8 mouse cellular contexts compared by ENCODE assay signal in the genomic region with DNA sequence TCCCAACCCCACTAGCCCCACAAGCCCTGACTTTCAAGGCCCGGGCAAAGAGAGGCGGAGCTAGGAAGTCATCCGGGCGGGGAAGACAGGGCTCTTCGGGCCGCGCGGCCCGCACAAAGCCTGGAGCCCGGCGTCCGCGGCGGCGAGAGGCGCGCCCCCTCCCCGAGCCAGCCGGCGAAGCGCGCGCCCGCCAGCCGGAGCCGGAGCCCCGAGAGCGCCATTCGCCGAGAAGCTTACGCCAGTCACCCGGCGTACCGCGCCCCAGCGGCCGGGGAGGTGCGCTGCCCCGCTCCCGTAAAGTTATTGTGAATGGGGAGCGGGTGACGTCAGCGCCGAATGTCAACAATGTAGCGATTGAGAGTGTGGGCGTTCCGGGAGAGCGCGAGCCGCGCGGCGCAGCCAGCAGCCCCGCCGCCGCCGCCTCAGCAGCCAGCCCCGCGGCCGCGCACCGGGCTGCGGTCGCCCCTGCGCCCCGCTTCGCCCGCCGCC. TPM values are rescaled to one million over a fixed set of nuclear protein-coding genes. Genes with fewer than 3 reads are reported as not detected.
DNase-seq lines count a peak whose midpoint lies in the region; ATAC-seq lines count a peak whose summit lies in the region.

A gene (plus strand): TSS at position 439 of the 489 bp plus-strand sequence.

- peaks cover 37% of the 10 kb centered on the region for H3K4me1 ChIP-seq in hindbrain, embryonic 14.5 days (replicated peaks; ENCODE audit: control insufficient read depth, insufficient read depth, low read length)

- peak within 1 kb of the TSS; percentile 77 for H3K4me3 ChIP-seq in hindbrain, embryonic 14.5 days (replicated peaks; ENCODE audit: low read length)

- no peaks in the 10 kb centered on the region for H3K9me3 ChIP-seq in hindbrain, embryonic 14.5 days (ENCODE audit: control insufficient read depth, low read length)

- peak within 1 kb of the TSS; percentile 89 for H3K9ac ChIP-seq in hindbrain, embryonic 14.5 days

- ATAC-seq in hindbrain, embryonic 14.5 days (ENCODE audit: low FRiP score): peak; percentile 89

- DNase-seq in Muller cell, postnatal 12 days (ENCODE audit: inconsistent ontology term): peak; percentile 96
- DNase-seq in cerebellum, adult 9-10 months: peak; percentile 92
- peak; percentile 80 to 87 for DNase-seq in frontal cortex, postnatal 25 days (ENCODE audit: low spot score in 2 of 2)
- peak; percentile 93 for DNase-seq in hindbrain, embryonic 14.5 days (ENCODE audit: low spot score)
- DNase-seq in layer of hippocampus, postnatal 36 days: peak; percentile 87 to 91
- DNase-seq in lung, postnatal 25 days (ENCODE audit: low spot score): peak; percentile 94
- peak; percentile 80 for DNase-seq in retina, postnatal 7 days (ENCODE audit: low read depth, low spot score)
- peak; percentile 83 to 86 for DNase-seq in urinary bladder, adult 18-20 months (ENCODE audit: low spot score in 2 of 2)

- no peaks in the 10 kb centered on the region for H3K36me3 ChIP-seq in hindbrain, embryonic 14.5 days (replicated peaks; ENCODE audit: control insufficient read depth, insufficient read depth)

- WGBS in hindbrain, embryonic 14.5 days: under 1% methylated on average over 67 of the region's 69 CpGs

- H3K27me3 ChIP-seq in hindbrain, embryonic 14.5 days (ENCODE audit: control insufficient read depth, insufficient read depth, low read length): no peaks in the 10 kb centered on the region

- H3K4me2 ChIP-seq in hindbrain, embryonic 14.5 days (replicated peaks): peak within 1 kb of the TSS; percentile 93

- H3K27ac ChIP-seq in hindbrain, embryonic 14.5 days: peak within 1 kb of the TSS; percentile 96

RNA-seq across cellular contexts. Expression of the gene that starts here (rescaled TPM):
- 27.7 and 31.5 TPM in 2 replicates for polyA plus RNA-seq in hindbrain, embryonic 14.5 days (2014; fragmentation: Nextera tagmentation; extraction: Ambion mirVana)
- 10 to 100 TPM; 13.7 to 14.0 TPM for total RNA-seq in layer of hippocampus, postnatal 36 days (2021)

Comparison
In these comparisons a context has a peak if more than half of its experiments do, and no peak if none do; other contexts are left out.
1. Peak in every context shown above with its lines: DNase-seq, ATAC-seq, H3K4me3 ChIP-seq and H3K27ac ChIP-seq.